Mouse (Mus musculus): ENCODE measurements around the gene Tenm2. TPM values are rescaled to one million over a fixed set of nuclear protein-coding genes. Genes with fewer than 3 reads are reported as not detected.

Tenm2 gene
- polyA plus RNA-seq, 1 experiment from 2014 or later: 5.1 TPM

DNA sequence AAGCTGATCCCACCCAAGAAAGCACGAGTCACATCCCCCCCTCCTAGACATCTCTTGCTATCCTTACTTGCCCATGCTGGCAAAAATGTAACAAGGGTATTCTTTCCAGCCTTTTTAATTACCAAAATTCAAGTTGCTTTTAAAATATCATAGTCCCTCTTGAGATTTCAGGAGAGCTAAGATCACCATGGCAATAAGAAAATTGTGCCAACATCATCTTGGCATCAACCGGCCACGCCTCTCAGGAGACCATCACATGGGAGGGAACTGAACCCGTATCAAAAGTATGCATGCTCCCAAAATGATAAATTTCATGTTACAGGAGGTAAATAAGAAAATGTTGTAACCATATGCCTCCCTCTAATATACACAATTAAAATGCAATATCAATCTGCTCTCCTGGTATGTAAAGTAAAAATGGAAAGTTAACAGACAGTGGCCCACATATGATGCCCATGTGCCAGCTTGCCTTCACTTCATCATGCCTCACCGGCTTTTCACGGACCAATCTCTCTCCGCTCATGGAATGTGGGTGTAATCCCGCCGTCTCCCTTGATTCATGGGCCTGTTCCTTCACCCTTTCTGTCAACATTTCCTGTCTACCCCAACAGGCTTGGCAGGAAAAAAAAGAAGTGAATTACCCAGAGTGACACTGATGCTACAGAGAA lies 582.0 kb downstream of the Tenm2 start:
- H3K9me3 ChIP-seq: no peaks in the 10 kb centered on the region
- WGBS: 77% methylated on average over 9 of the region's 9 CpGs
- no peak overlapping the region for H3K4me3 ChIP-seq
- H3K27me3 ChIP-seq: no peaks in the 10 kb centered on the region
- no peaks in the 10 kb centered on the region for H3K4me1 ChIP-seq
- no peak overlapping the region for H3K9ac ChIP-seq
- no peaks in the 10 kb centered on the region for H3K36me3 ChIP-seq
- H3K4me2 ChIP-seq: no peak overlapping the region
- H3K27ac ChIP-seq: no peak overlapping the region
- ATAC-seq (ENCODE audit: insufficient number of reproducible peaks, insufficient read depth, low FRiP score, low TSS enrichment, low read depth): no peak

DNA sequence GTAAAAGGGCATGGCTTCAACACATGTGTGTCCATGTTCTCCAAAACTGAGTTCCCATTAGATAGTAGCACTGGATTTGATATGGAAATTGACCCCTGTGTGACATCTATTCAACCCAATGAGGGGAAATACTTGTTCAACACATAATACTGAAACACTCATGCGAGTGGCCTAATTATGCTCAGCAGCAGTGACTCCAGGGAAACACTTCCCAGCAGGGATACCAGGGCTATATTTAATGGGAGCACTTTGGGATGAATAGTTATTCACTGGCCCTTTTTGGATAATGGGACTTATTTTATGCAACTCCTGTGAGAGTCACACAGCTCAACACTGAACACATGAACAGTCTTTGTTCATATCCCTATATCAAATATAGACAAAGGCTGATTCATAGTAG lies 588.6 kb downstream of the Tenm2 start:
- no peaks in the 10 kb centered on the region for H3K27me3 ChIP-seq
- H3K4me3 ChIP-seq: no peak overlapping the region
- H3K4me1 ChIP-seq: no peaks in the 10 kb centered on the region
- no peak overlapping the region for H3K4me2 ChIP-seq
- H3K36me3 ChIP-seq: no peaks in the 10 kb centered on the region
- 79% methylated on average over 1 of the region's 1 CpGs for WGBS
- no peaks in the 10 kb centered on the region for H3K9me3 ChIP-seq
- no peak for ATAC-seq (ENCODE audit: insufficient number of reproducible peaks, insufficient read depth, low FRiP score, low TSS enrichment, low read depth)
- H3K9ac ChIP-seq: no peak overlapping the region
- no peak overlapping the region for H3K27ac ChIP-seq

- H3K4me1 ChIP-seq: no peaks in the 10 kb centered on the region
- H3K9me3 ChIP-seq: no peaks in the 10 kb centered on the region
- no peaks in the 10 kb centered on the region for H3K36me3 ChIP-seq
- H3K4me3 ChIP-seq: no peak overlapping the region
- WGBS: 48% methylated on average over 6 of the region's 6 CpGs
- no peak overlapping the region for H3K4me2 ChIP-seq
- H3K27me3 ChIP-seq: no peaks in the 10 kb centered on the region
- H3K9ac ChIP-seq: no peak overlapping the region
- H3K27ac ChIP-seq: no peak overlapping the region
- no peak for ATAC-seq (ENCODE audit: insufficient number of reproducible peaks, insufficient read depth, low FRiP score, low TSS enrichment, low read depth)
Observed at GRCm38 (mm10) chr11:36635082-36635481, 600.7 kb downstream of the Tenm2 start.

DNA sequence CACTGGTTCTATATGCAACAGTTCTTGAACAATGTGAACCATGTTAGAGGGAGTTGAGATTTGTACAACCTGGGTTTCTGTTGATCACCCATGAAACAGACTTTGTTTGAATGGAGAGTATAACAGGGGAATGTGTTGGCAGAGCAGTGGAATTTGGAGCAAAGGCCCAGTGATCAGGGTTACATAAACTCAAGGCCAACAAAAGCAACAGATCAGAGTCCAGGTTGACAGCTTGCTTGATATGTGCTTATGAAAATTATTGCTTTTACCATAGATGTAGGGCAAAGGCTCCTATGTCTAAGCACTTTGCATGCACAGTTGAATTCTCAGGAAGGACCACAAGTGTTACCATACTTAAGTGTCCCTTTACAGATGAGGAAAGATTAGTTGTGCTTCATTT lies 603.6 kb downstream of the Tenm2 start:
- Histone ChIP-seq H3K27me3 (no peaks in the 10 kb centered on the region), H3K9ac (no peak overlapping the region), H3K27ac (no peak overlapping the region), H3K4me1 (no peaks in the 10 kb centered on the region), H3K4me3 (no peak overlapping the region), H3K36me3 (no peaks in the 10 kb centered on the region), H3K4me2 (no peak overlapping the region), H3K9me3 (no peaks in the 10 kb centered on the region)
- ATAC-seq (ENCODE audit: insufficient number of reproducible peaks, insufficient read depth, low FRiP score, low TSS enrichment, low read depth): no peak

GRCm38 (mm10) chr11:36613807-36614206 lies 622.0 kb downstream of the Tenm2 start:
- Histone ChIP-seq H3K4me1 (no peaks in the 10 kb centered on the region), H3K27me3 (no peaks in the 10 kb centered on the region), H3K36me3 (no peaks in the 10 kb centered on the region), H3K4me3 (no peak overlapping the region), H3K9ac (no peak overlapping the region), H3K9me3 (no peaks in the 10 kb centered on the region), H3K27ac (no peak overlapping the region), H3K4me2 (no peak overlapping the region)
- ATAC-seq (ENCODE audit: insufficient number of reproducible peaks, insufficient read depth, low FRiP score, low TSS enrichment, low read depth): no peak
- 55% methylated on average over 6 of the region's 6 CpGs for WGBS

DNA sequence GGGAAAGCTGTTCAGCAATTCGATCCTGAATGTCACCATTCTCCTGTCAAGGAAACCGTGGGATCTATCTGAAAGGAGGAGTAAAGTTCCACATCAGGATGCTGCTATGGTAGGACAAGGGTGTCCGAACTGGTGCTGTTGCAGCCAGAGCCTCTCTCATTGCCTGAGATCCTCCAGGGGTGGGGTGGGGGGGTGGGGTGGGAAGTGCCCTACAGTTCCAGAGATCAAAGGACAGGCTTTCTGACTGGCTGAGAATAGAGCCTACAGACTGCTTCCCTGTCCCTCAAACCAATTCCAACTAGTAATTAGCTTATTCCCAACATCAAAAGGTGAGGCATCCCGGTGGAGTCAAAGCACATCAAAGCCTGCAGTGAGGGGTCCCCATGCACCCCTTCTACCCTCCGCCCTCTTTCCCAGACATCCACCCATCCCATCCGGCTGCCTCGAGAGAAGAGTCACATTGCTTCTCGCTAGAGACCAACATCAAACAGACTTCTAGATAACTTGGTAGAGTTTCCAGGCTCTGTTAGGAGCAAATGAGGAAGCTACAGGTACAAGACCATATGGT lies 630.9 kb downstream of the Tenm2 start:
- WGBS: 43% methylated on average over 8 of the region's 8 CpGs
- Histone ChIP-seq H3K9me3 (no peaks in the 10 kb centered on the region), H3K4me2 (no peak overlapping the region), H3K27me3 (no peaks in the 10 kb centered on the region), H3K9ac (no peak overlapping the region), H3K4me1 (peaks cover 3% of the 10 kb centered on the region; the same call in 1 of the 2 replicates), H3K27ac (no peak overlapping the region), H3K36me3 (no peaks in the 10 kb centered on the region), H3K4me3 (no peak overlapping the region)
- ATAC-seq (ENCODE audit: insufficient number of reproducible peaks, insufficient read depth, low FRiP score, low TSS enrichment, low read depth): no peak

GRCm38 (mm10) chr11:36604272-36604671 lies 631.5 kb downstream of the Tenm2 start:
- no peak for ATAC-seq (ENCODE audit: insufficient number of reproducible peaks, insufficient read depth, low FRiP score, low TSS enrichment, low read depth)
- WGBS: 43% methylated on average over 3 of the region's 3 CpGs
- H3K4me2 ChIP-seq: no peak overlapping the region
- H3K27me3 ChIP-seq: no peaks in the 10 kb centered on the region
- H3K9me3 ChIP-seq: no peaks in the 10 kb centered on the region
- no peak overlapping the region for H3K9ac ChIP-seq
- peaks cover 3% of the 10 kb centered on the region; the same call in 1 of the 2 replicates for H3K4me1 ChIP-seq
- H3K27ac ChIP-seq: no peak overlapping the region
- no peak overlapping the region for H3K4me3 ChIP-seq
- no peaks in the 10 kb centered on the region for H3K36me3 ChIP-seq

DNA sequence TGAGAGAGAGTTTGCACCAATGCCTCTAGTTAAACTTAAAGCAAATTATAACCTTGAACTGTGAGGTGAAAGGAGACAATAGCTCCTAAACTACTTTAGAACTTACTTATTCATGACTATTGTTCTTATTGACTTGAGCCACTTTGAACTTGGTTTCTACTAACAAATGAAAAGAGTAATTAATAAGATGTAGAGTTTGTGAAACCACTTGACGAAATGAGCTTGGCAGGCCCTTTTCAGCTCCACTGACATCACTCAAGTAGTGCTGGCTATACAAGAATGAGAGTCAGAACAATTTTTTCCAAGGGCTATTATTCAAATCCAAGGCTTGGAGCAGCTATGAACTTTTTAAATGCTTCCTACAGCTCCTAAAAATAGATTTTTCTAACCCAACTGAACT lies 643.3 kb downstream of the Tenm2 start:
- Histone ChIP-seq H3K4me2 (no peak overlapping the region), H3K36me3 (no peaks in the 10 kb centered on the region), H3K27ac (no peak overlapping the region), H3K9me3 (no peaks in the 10 kb centered on the region), H3K27me3 (no peaks in the 10 kb centered on the region), H3K9ac (no peak overlapping the region), H3K4me1 (no peaks in the 10 kb centered on the region), H3K4me3 (no peak overlapping the region)
- no peak for ATAC-seq (ENCODE audit: insufficient number of reproducible peaks, insufficient read depth, low FRiP score, low TSS enrichment, low read depth)
- WGBS: 82% methylated on average over 1 of the region's 1 CpGs

- Histone ChIP-seq H3K36me3 (no peaks in the 10 kb centered on the region), H3K27me3 (no peaks in the 10 kb centered on the region), H3K4me2 (no peak overlapping the region), H3K9me3 (no peaks in the 10 kb centered on the region), H3K4me3 (no peak overlapping the region), H3K27ac (no peak overlapping the region), H3K9ac (no peak overlapping the region), H3K4me1 (no peaks in the 10 kb centered on the region)
- ATAC-seq (ENCODE audit: insufficient number of reproducible peaks, insufficient read depth, low FRiP score, low TSS enrichment, low read depth): no peak
- WGBS: 84% methylated on average over 2 of the region's 2 CpGs
Observed at GRCm38 (mm10) chr11:36566146-36566545, 669.6 kb downstream of the Tenm2 start.

- H3K27ac ChIP-seq: no peak overlapping the region
- no peaks in the 10 kb centered on the region for H3K27me3 ChIP-seq
- H3K4me1 ChIP-seq: no peaks in the 10 kb centered on the region
- H3K4me3 ChIP-seq: no peak overlapping the region
- no peak overlapping the region for H3K9ac ChIP-seq
- H3K36me3 ChIP-seq: no peaks in the 10 kb centered on the region
- H3K9me3 ChIP-seq: no peaks in the 10 kb centered on the region
- no peak for ATAC-seq (ENCODE audit: insufficient number of reproducible peaks, insufficient read depth, low FRiP score, low TSS enrichment, low read depth)
- H3K4me2 ChIP-seq: no peak overlapping the region
- 76% methylated on average over 3 of the region's 3 CpGs for WGBS
Observed at GRCm38 (mm10) chr11:36562851-36563250, 672.9 kb downstream of the Tenm2 start.

DNA sequence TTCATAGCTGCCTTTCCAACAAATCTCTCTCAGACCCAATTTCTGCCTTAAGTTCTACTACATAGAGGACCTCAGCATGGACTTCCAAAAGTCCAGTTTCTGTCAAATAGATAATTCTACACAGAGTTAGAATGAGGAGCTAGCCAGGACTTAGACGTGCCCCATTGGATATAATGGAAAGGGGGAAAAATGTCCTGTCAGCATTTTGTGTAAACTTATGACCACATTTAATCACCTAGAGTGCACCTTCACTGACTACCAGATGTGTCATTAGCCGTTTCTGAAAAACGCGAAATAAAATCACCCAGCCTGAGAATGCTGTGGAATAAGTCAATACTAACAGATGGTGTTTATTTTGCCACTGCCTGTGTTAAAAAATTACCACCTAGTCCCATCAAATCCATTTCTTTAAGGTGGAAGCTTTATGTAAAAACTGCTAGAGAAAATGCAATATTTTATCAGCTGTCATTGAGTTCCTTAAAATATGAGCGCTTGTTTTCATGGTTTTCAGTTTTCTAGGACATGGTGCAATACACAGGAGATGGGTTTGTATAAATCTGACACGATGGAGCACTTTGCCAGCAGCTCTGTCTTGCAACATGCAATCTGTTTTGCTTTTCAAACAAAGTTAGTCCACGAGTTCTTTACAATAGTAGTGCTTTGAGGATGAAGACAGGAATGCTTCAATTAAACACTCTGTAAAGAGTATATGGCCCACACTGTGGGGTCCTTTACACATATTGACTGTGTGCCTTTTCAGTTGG lies 674.8 kb downstream of the Tenm2 start:
- H3K27me3 ChIP-seq: no peaks in the 10 kb centered on the region
- no peak for ATAC-seq (ENCODE audit: insufficient number of reproducible peaks, insufficient read depth, low FRiP score, low TSS enrichment, low read depth)
- no peak overlapping the region for H3K27ac ChIP-seq
- H3K4me1 ChIP-seq: no peaks in the 10 kb centered on the region
- WGBS: 84% methylated on average over 7 of the region's 7 CpGs
- no peaks in the 10 kb centered on the region for H3K9me3 ChIP-seq
- no peak overlapping the region for H3K4me3 ChIP-seq
- H3K36me3 ChIP-seq: no peaks in the 10 kb centered on the region
- no peak overlapping the region for H3K9ac ChIP-seq
- no peak overlapping the region for H3K4me2 ChIP-seq

DNA sequence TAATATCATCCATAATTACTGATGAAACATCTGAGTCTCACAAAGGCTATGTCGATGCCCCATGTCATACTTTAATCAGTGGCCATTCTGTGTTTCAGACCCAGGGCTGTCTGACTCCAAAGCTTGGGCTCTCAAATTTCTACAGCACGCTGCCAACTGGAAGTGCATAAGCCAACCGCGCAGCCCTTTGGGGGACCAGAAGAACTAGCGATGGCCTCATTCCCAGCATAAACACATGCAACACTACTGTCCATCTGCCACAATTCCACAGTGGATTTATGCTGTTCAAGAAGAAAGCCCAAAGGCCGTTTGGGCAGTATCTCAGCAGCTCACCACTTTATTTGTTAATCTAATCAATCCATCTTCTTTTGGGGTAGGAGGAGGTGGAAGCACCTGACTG lies 678.4 kb downstream of the Tenm2 start:
- WGBS: 79% methylated on average over 6 of the region's 6 CpGs
- ATAC-seq (ENCODE audit: insufficient number of reproducible peaks, insufficient read depth, low FRiP score, low TSS enrichment, low read depth): no peak
- Histone ChIP-seq H3K36me3 (no peaks in the 10 kb centered on the region), H3K4me3 (no peak overlapping the region), H3K27ac (no peak overlapping the region), H3K9me3 (no peaks in the 10 kb centered on the region), H3K9ac (no peak overlapping the region), H3K4me1 (no peaks in the 10 kb centered on the region), H3K27me3 (no peaks in the 10 kb centered on the region), H3K4me2 (no peak overlapping the region)
